8 mouse cellular contexts compared by ENCODE assay signal in genomic region chr9:110953550-110954461, GRCm38 (mm10). TPM values are rescaled to one million over a fixed set of nuclear protein-coding genes. Genes with fewer than 3 reads are reported as not detected.
DNase-seq lines count a peak whose midpoint lies in the region; ATAC-seq lines count a peak whose summit lies in the region.

No protein-coding gene starts in this region.

- peak; percentile 67 for ATAC-seq in embryonic facial prominence, embryonic 14.5 days (ENCODE audit: low read depth)
- ATAC-seq in limb, embryonic 13.5 days (ENCODE audit: low FRiP score, low read depth): peak; percentile 31; the same call in 1 of the 2 replicates
- ATAC-seq in midbrain, embryonic 13.5 days: peak; percentile 92

- H3K9ac ChIP-seq in embryonic facial prominence, embryonic 14.5 days (ENCODE audit: low read depth, low read length): peak overlapping the region; percentile 66
- H3K9ac ChIP-seq in limb, embryonic 13.5 days: peak overlapping the region; percentile 56
- peak overlapping the region; percentile 68 for H3K9ac ChIP-seq in midbrain, embryonic 13.5 days (replicated peaks)

- WGBS in embryonic facial prominence, embryonic 14.5 days: under 1% methylated on average over 42 of the region's 44 CpGs
- WGBS in heart, embryonic 10.5 days: 1% methylated on average over 44 of the region's 44 CpGs
- 1% methylated on average over 44 of the region's 44 CpGs for WGBS in limb, embryonic 13.5 days
- under 1% methylated on average over 44 of the region's 44 CpGs for WGBS in midbrain, embryonic 13.5 days

- H3K4me3 ChIP-seq in embryonic facial prominence, embryonic 14.5 days (ENCODE audit: low read depth, low read length): peak overlapping the region; percentile 55
- H3K4me3 ChIP-seq in heart, embryonic 10.5 days: peak overlapping the region; percentile 72
- peak overlapping the region; percentile 53 for H3K4me3 ChIP-seq in limb, embryonic 13.5 days
- H3K4me3 ChIP-seq in midbrain, embryonic 13.5 days (replicated peaks): peak overlapping the region; percentile 49

- H3K36me3 ChIP-seq in embryonic facial prominence, embryonic 14.5 days (ENCODE audit: control insufficient read depth, insufficient read depth, low read length): no peaks in the 10 kb centered on the region
- H3K36me3 ChIP-seq in heart, embryonic 10.5 days: no peaks in the 10 kb centered on the region
- no peaks in the 10 kb centered on the region for H3K36me3 ChIP-seq in limb, embryonic 13.5 days
- H3K36me3 ChIP-seq in midbrain, embryonic 13.5 days: no peaks in the 10 kb centered on the region

- H3K4me2 ChIP-seq in embryonic facial prominence, embryonic 14.5 days (ENCODE audit: low read depth, low read length): peak overlapping the region; percentile 86
- H3K4me2 ChIP-seq in limb, embryonic 13.5 days (replicated peaks): peak overlapping the region; percentile 94
- H3K4me2 ChIP-seq in midbrain, embryonic 13.5 days (replicated peaks): peak overlapping the region; percentile 79

- no peak overlapping the region for H3K27ac ChIP-seq in embryonic facial prominence, embryonic 14.5 days (replicated peaks; ENCODE audit: low read depth, low read length)
- peak overlapping the region; percentile 84 for H3K27ac ChIP-seq in heart, embryonic 10.5 days
- no peak overlapping the region for H3K27ac ChIP-seq in limb, embryonic 13.5 days
- peak overlapping the region; percentile 65 for H3K27ac ChIP-seq in midbrain, embryonic 13.5 days

- H3K4me1 ChIP-seq in embryonic facial prominence, embryonic 14.5 days (ENCODE audit: control insufficient read depth, insufficient read depth, low read length): no peaks in the 10 kb centered on the region
- H3K4me1 ChIP-seq in heart, embryonic 10.5 days: peaks cover 27% of the 10 kb centered on the region
- H3K4me1 ChIP-seq in limb, embryonic 13.5 days: peaks cover 6% of the 10 kb centered on the region; the same call in 1 of the 2 replicates
- peaks cover 11% of the 10 kb centered on the region for H3K4me1 ChIP-seq in midbrain, embryonic 13.5 days (replicated peaks)

- DNase-seq in cerebellum, adult 18-20 months: peak; percentile 11 to 22
- no peak for DNase-seq in cerebellum, adult 8-10 months
- peak; percentile 85 for DNase-seq in embryonic facial prominence, embryonic 14.5 days (ENCODE audit: low spot score)
- no peak for DNase-seq in heart, embryonic 10.5 days (ENCODE audit: low spot score)
- DNase-seq in kidney, adult 9 months: peak; percentile 60
- peak; percentile 10 to 23 for DNase-seq in spleen, postnatal 36 days (ENCODE audit: low spot score in 2 of 2)

- peaks cover 15% of the 10 kb centered on the region for H3K27me3 ChIP-seq in embryonic facial prominence, embryonic 14.5 days (replicated peaks; ENCODE audit: control insufficient read depth, insufficient read depth, low read length)
- H3K27me3 ChIP-seq in heart, embryonic 10.5 days (ENCODE audit: insufficient read depth, poor library complexity, severe bottlenecking): peaks cover 23% of the 10 kb centered on the region; the same call in 1 of the 2 replicates
- H3K27me3 ChIP-seq in limb, embryonic 13.5 days: peaks cover 61% of the 10 kb centered on the region
- peaks cover 19% of the 10 kb centered on the region for H3K27me3 ChIP-seq in midbrain, embryonic 13.5 days

- H3K9me3 ChIP-seq in embryonic facial prominence, embryonic 14.5 days (ENCODE audit: control insufficient read depth, low read length): no peaks in the 10 kb centered on the region
- no peaks in the 10 kb centered on the region for H3K9me3 ChIP-seq in heart, embryonic 10.5 days
- no peaks in the 10 kb centered on the region for H3K9me3 ChIP-seq in limb, embryonic 13.5 days
- no peaks in the 10 kb centered on the region for H3K9me3 ChIP-seq in midbrain, embryonic 13.5 days

RNA-seq across cellular contexts. Expression of gene Lrrc2, which starts 2.5 kb away (rescaled TPM):
- 0.21 and 0.28 TPM in 2 replicates for polyA plus RNA-seq in embryonic facial prominence, embryonic 14.5 days (2014; fragmentation: Nextera tagmentation; extraction: Ambion mirVana)
- 0.68 and 1.3 TPM in 2 replicates for polyA plus RNA-seq in heart, embryonic 10.5 days (2016; fragmentation: Nextera tagmentation; extraction: Ambion mirVana)
- 0.05 TPM in 1 of 2 replicates, not detected in the other for polyA plus RNA-seq in limb, embryonic 13.5 days (2015; fragmentation: Nextera tagmentation; extraction: Ambion mirVana)
- polyA plus RNA-seq in midbrain, embryonic 13.5 days (2015; fragmentation: Nextera tagmentation; extraction: Ambion mirVana): 0.30 and 0.71 TPM in 2 replicates

RNA-seq across cellular contexts. Expression of gene Tdgf1, which starts 7.8 kb away (rescaled TPM):
- 0.62 and 0.63 TPM in 2 replicates for polyA plus RNA-seq in embryonic facial prominence, embryonic 14.5 days (2014; fragmentation: Nextera tagmentation; extraction: Ambion mirVana)
- polyA plus RNA-seq in heart, embryonic 10.5 days (2016; fragmentation: Nextera tagmentation; extraction: Ambion mirVana): 0.51 and 1.3 TPM in 2 replicates
- polyA plus RNA-seq in limb, embryonic 13.5 days (2015; fragmentation: Nextera tagmentation; extraction: Ambion mirVana): 0.11 and 0.13 TPM in 2 replicates
- not detected in 2 replicates for polyA plus RNA-seq in midbrain, embryonic 13.5 days (2015; fragmentation: Nextera tagmentation; extraction: Ambion mirVana)

RNA-seq across cellular contexts. Expression of gene Rtp3, which starts 36.6 kb away (rescaled TPM):
- polyA plus RNA-seq in embryonic facial prominence, embryonic 14.5 days (2014; fragmentation: Nextera tagmentation; extraction: Ambion mirVana): 0.21 and 0.35 TPM in 2 replicates
- 0.15 TPM in 1 of 2 replicates, not detected in the other for polyA plus RNA-seq in heart, embryonic 10.5 days (2016; fragmentation: Nextera tagmentation; extraction: Ambion mirVana)
- not detected in 2 replicates for polyA plus RNA-seq in limb, embryonic 13.5 days (2015; fragmentation: Nextera tagmentation; extraction: Ambion mirVana)
- polyA plus RNA-seq in midbrain, embryonic 13.5 days (2015; fragmentation: Nextera tagmentation; extraction: Ambion mirVana): not detected in 2 replicates

RNA-seq across cellular contexts. Expression of gene Fam240a, which starts 37.1 kb away (rescaled TPM):
- not detected in 2 replicates for polyA plus RNA-seq in embryonic facial prominence, embryonic 14.5 days (2014; fragmentation: Nextera tagmentation; extraction: Ambion mirVana)
- polyA plus RNA-seq in heart, embryonic 10.5 days (2016; fragmentation: Nextera tagmentation; extraction: Ambion mirVana): not detected in 2 replicates
- polyA plus RNA-seq in limb, embryonic 13.5 days (2015; fragmentation: Nextera tagmentation; extraction: Ambion mirVana): not detected in 2 replicates
- not detected in 2 replicates for polyA plus RNA-seq in midbrain, embryonic 13.5 days (2015; fragmentation: Nextera tagmentation; extraction: Ambion mirVana)

Comparison
In these comparisons a context has a peak if more than half of its experiments do, and no peak if none do; other contexts are left out.
1. DNase-seq: peak in cerebellum, adult 18-20 months (2 of 2), embryonic facial prominence, embryonic 14.5 days (single experiment), kidney, adult 9 months (single experiment) and spleen, postnatal 36 days (2 of 2); none in cerebellum, adult 8-10 months (single experiment) and heart, embryonic 10.5 days (single experiment).
2. ATAC-seq: peak in every context shown above with its lines; median percentile 92 in midbrain, embryonic 13.5 days; 67 in embryonic facial prominence, embryonic 14.5 days; 31 in limb, embryonic 13.5 days.
3. H3K27ac ChIP-seq: peak in heart, embryonic 10.5 days (single experiment) and midbrain, embryonic 13.5 days (single experiment); none in embryonic facial prominence, embryonic 14.5 days (single experiment) and limb, embryonic 13.5 days (single experiment).
4. Peak in every context shown above with its lines, with median percentiles within 50 percentile points of each other: H3K4me2 ChIP-seq, H3K4me3 ChIP-seq and H3K9ac ChIP-seq.